Mouse (Mus musculus): ENCODE results near the gene Zfp423. TPM values are rescaled to one million over a fixed set of nuclear protein-coding genes. Genes with fewer than 3 reads are reported as not detected.

Zfp423 gene
- total and polyA plus RNA-seq, 3 experiments: not detected

- no peak overlapping the region for H3K4me3 ChIP-seq (ENCODE audit: control insufficient read depth in 1 of 2, insufficient read depth in 1 of 2, low read depth in 2 of 2, low read length in 2 of 2)
- H3K79me2 ChIP-seq (ENCODE audit: control insufficient read depth, insufficient read depth, low read length, poor library complexity): no peaks in the 10 kb centered on the region
- no peak overlapping the region for H3K9ac ChIP-seq (ENCODE audit: control insufficient read depth, low read depth, low read length, poor library complexity, severe bottlenecking)
- H3K9me3 ChIP-seq (replicated peaks; ENCODE audit: insufficient read depth, low read length): no peaks in the 10 kb centered on the region
- no peaks in the 10 kb centered on the region; a peak in 1 of 4 replicates for H3K27me3 ChIP-seq (ENCODE audit: control insufficient read depth in 1 of 2, insufficient read depth in 2 of 2, low read length in 2 of 2)
- H3K36me3 ChIP-seq (ENCODE audit: control insufficient read depth in 1 of 2, insufficient read depth in 2 of 2, low read length in 2 of 2): no peaks in the 10 kb centered on the region
- TF ChIP-seq EP300 (IDR thresholded peaks at IDR 0.05; ENCODE audit: low read depth in 1 of 2, low read length in 2 of 2) (no peak), ZNF384 (IDR thresholded peaks at IDR 0.05; ENCODE audit: low read depth, low read length) (no peak), ZC3H11A (IDR thresholded peaks at IDR 0.05; ENCODE audit: low read depth, low read length) (no peak), CTCF (IDR thresholded peaks at IDR 0.05 in 2 of 3, conservative IDR thresholded peaks at IDR 0.05 in 1 of 3; ENCODE audit: control insufficient read depth in 1 of 3, insufficient read depth in 1 of 3, low read depth in 2 of 3, low read length in 3 of 3, poor library complexity in 1 of 3, severe bottlenecking in 1 of 3) (no peak), MYC (IDR thresholded peaks at IDR 0.05; ENCODE audit: low read depth, low read length) (no peak), MAX (IDR thresholded peaks at IDR 0.05; ENCODE audit: low read length) (no peak), RAD21 (IDR thresholded peaks at IDR 0.05; ENCODE audit: low read depth, low read length) (no peak), POLR2A (IDR thresholded peaks at IDR 0.05; ENCODE audit: control insufficient read depth in 1 of 2, insufficient read depth in 1 of 2, low read depth in 1 of 2, low read length in 2 of 2, poor library complexity in 1 of 2) (no peak), GATA1 (IDR thresholded peaks at IDR 0.05; ENCODE audit: low read depth, low read length) (no peak), ELF1 (IDR thresholded peaks at IDR 0.05; ENCODE audit: low read depth, low read length) (no peak), MAFK (IDR thresholded peaks at IDR 0.05; ENCODE audit: borderline replicate concordance, low read depth, low read length) (no peak)
- H3K4me1 ChIP-seq (ENCODE audit: control insufficient read depth in 1 of 2, insufficient read depth in 2 of 2, low read length in 2 of 2): no peaks in the 10 kb centered on the region
- H3K27ac ChIP-seq (ENCODE audit: control insufficient read depth, low read depth, low read length): no peak overlapping the region
- no peak for DNase-seq (ENCODE audit: low read depth, low spot score)
These were observed 156.8 kb downstream of the Zfp423 start for GRCm38 (mm10) chr8:87802571-87802970.

DNA sequence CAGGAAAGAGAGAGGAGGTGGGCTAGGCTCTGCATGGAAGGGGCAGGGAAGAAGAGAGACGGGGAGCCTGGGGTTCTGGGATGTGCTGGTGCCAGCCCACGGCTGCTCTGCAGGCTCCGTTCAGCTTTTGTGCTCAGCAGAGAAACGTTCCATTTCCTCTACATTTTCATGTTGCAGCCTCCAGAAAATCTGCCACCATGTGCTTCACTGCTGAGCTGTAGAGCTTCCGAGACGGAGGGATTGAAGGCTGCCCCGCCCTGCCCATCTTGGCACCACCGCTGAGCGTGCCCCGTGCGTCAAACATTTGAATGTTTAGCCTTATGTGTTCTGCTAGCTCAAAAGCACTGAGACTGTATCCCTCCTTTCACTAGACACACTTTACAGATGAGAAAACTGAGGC, 159.3 kb downstream of the Zfp423 start:
- no peak for DNase-seq (ENCODE audit: low read depth, low spot score)
- Histone ChIP-seq H3K9me3 (replicated peaks; ENCODE audit: insufficient read depth, low read length) (no peaks in the 10 kb centered on the region), H3K9ac (ENCODE audit: control insufficient read depth, low read depth, low read length, poor library complexity, severe bottlenecking) (no peak overlapping the region), H3K4me1 (ENCODE audit: control insufficient read depth in 1 of 2, insufficient read depth in 2 of 2, low read length in 2 of 2) (no peaks in the 10 kb centered on the region), H3K27ac (ENCODE audit: control insufficient read depth, low read depth, low read length) (no peak overlapping the region), H3K36me3 (ENCODE audit: control insufficient read depth in 1 of 2, insufficient read depth in 2 of 2, low read length in 2 of 2) (no peaks in the 10 kb centered on the region), H3K27me3 (ENCODE audit: control insufficient read depth in 1 of 2, insufficient read depth in 2 of 2, low read length in 2 of 2) (no peaks in the 10 kb centered on the region; a peak in 1 of 4 replicates), H3K4me3 (ENCODE audit: control insufficient read depth in 1 of 2, insufficient read depth in 1 of 2, low read depth in 2 of 2, low read length in 2 of 2) (no peak overlapping the region), H3K79me2 (ENCODE audit: control insufficient read depth, insufficient read depth, low read length, poor library complexity) (no peaks in the 10 kb centered on the region)
- no peak for TF ChIP-seq MAX (IDR thresholded peaks at IDR 0.05; ENCODE audit: low read length)
- no peak for TF ChIP-seq BHLHE40 (IDR thresholded peaks at IDR 0.05; ENCODE audit: borderline replicate concordance, low read depth, low read length)
- TF ChIP-seq USF1 (IDR thresholded peaks at IDR 0.05; ENCODE audit: low read depth, low read length): no peak
- no peak for TF ChIP-seq EP300 (IDR thresholded peaks at IDR 0.05; ENCODE audit: low read depth in 1 of 2, low read length in 2 of 2)
- no peak for TF ChIP-seq ELF1 (IDR thresholded peaks at IDR 0.05; ENCODE audit: low read depth, low read length)
- no peak for TF ChIP-seq POLR2AphosphoS2 (IDR thresholded peaks at IDR 0.05; ENCODE audit: low read length)
- no peak for TF ChIP-seq ZC3H11A (IDR thresholded peaks at IDR 0.05; ENCODE audit: low read depth, low read length)
- no peak for TF ChIP-seq MAZ (IDR thresholded peaks at IDR 0.05; ENCODE audit: low read depth, low read length)
- TF ChIP-seq NRF1 (IDR thresholded peaks at IDR 0.05; ENCODE audit: insufficient read depth, low read depth, low read length, poor library complexity, severe bottlenecking): no peak
- TF ChIP-seq POLR2A (IDR thresholded peaks at IDR 0.05; ENCODE audit: control insufficient read depth in 1 of 2, insufficient read depth in 1 of 2, low read depth in 1 of 2, low read length in 2 of 2, poor library complexity in 1 of 2): no peak
- TF ChIP-seq CTCF (IDR thresholded peaks at IDR 0.05 in 2 of 3, conservative IDR thresholded peaks at IDR 0.05 in 1 of 3; ENCODE audit: control insufficient read depth in 1 of 3, insufficient read depth in 1 of 3, low read depth in 2 of 3, low read length in 3 of 3, poor library complexity in 1 of 3, severe bottlenecking in 1 of 3): no peak
- TF ChIP-seq GATA1 (IDR thresholded peaks at IDR 0.05; ENCODE audit: low read depth, low read length): no peak
- TF ChIP-seq POLR2AphosphoS5 (IDR thresholded peaks at IDR 0.05; ENCODE audit: borderline replicate concordance, low read depth, low read length): no peak
- TF ChIP-seq ETS1 (IDR thresholded peaks at IDR 0.05; ENCODE audit: low read depth, low read length): no peak
